Mouse (Mus musculus): ENCODE measurements around the gene Tnik. TPM values are rescaled to one million over a fixed set of nuclear protein-coding genes. Genes with fewer than 3 reads are reported as not detected.

The Tnik gene
- total and polyA plus RNA-seq, 2 experiments from 2014 or later, result 9.2 to 27.5 TPM

- no peak for DNase-seq (ENCODE audit: low spot score)
- Histone ChIP-seq H3K9me3 (replicated peaks; ENCODE audit: control insufficient read depth, low read length) (no peaks in the 10 kb centered on the region), H3K36me3 (replicated peaks; ENCODE audit: control insufficient read depth, insufficient read depth, low read length) (no peaks in the 10 kb centered on the region), H3K4me3 (ENCODE audit: low read depth, low read length) (no peak overlapping the region), H3K27me3 (ENCODE audit: control insufficient read depth, insufficient read depth, low read length) (no peaks in the 10 kb centered on the region), H3K27ac (ENCODE audit: low read depth) (no peak overlapping the region), H3K4me2 (ENCODE audit: low read depth, low read length) (no peak overlapping the region), H3K9ac (replicated peaks; ENCODE audit: low read depth, low read length) (no peak overlapping the region), H3K4me1 (ENCODE audit: control insufficient read depth, insufficient read depth) (0 out of 2 replicates have a peak, but pooled peaks cover 13% of the 10 kb centered on the region)
- 82% methylated on average over 1 of the region's 1 CpGs for WGBS
- no peak for ATAC-seq (ENCODE audit: insufficient read depth, low read depth)
- TF ChIP-seq EP300 (IDR thresholded peaks at IDR 0.05; ENCODE audit: low read depth), result no peak
- no peak for TF ChIP-seq CTCF (IDR thresholded peaks at IDR 0.05; ENCODE audit: low read depth)
These were observed 26.7 kb downstream of the Tnik start for GRCm38 (mm10) chr3:28289693-28290092.

- TF ChIP-seq EP300 (IDR thresholded peaks at IDR 0.05; ENCODE audit: low read depth) (no peak), CTCF (IDR thresholded peaks at IDR 0.05; ENCODE audit: low read depth) (no peak)
- Histone ChIP-seq H3K27ac (ENCODE audit: low read depth) (no peak overlapping the region), H3K9me3 (replicated peaks; ENCODE audit: control insufficient read depth, low read length) (no peaks in the 10 kb centered on the region), H3K36me3 (replicated peaks; ENCODE audit: control insufficient read depth, insufficient read depth, low read length) (no peaks in the 10 kb centered on the region), H3K4me1 (ENCODE audit: control insufficient read depth, insufficient read depth) (peaks cover 12% of the 10 kb centered on the region), H3K9ac (replicated peaks; ENCODE audit: low read depth, low read length) (no peak overlapping the region), H3K4me3 (ENCODE audit: low read depth, low read length) (no peak overlapping the region), H3K27me3 (ENCODE audit: control insufficient read depth, insufficient read depth, low read length) (no peaks in the 10 kb centered on the region), H3K4me2 (ENCODE audit: low read depth, low read length) (0 out of 2 replicates have a peak overlapping the region, but pooled peaks have one; percentile 4)
- 17% methylated on average over 4 of the region's 4 CpGs for WGBS
- no peak for DNase-seq (ENCODE audit: low spot score)
- ATAC-seq (ENCODE audit: insufficient read depth, low read depth), result peak; percentile 39
These were observed 38.4 kb downstream of the Tnik start for GRCm38 (mm10) chr3:28301378-28301777.

- H3K4me3 ChIP-seq (ENCODE audit: low read depth, low read length), result no peak overlapping the region
- H3K36me3 ChIP-seq (replicated peaks; ENCODE audit: control insufficient read depth, insufficient read depth, low read length), result no peaks in the 10 kb centered on the region
- no peak overlapping the region for H3K9ac ChIP-seq (replicated peaks; ENCODE audit: low read depth, low read length)
- no peak overlapping the region for H3K4me2 ChIP-seq (ENCODE audit: low read depth, low read length)
- no peak for DNase-seq (ENCODE audit: low spot score)
- ATAC-seq (ENCODE audit: insufficient read depth, low read depth), result no peak
- TF ChIP-seq CTCF (IDR thresholded peaks at IDR 0.05; ENCODE audit: low read depth), result no peak
- TF ChIP-seq EP300 (IDR thresholded peaks at IDR 0.05; ENCODE audit: low read depth), result no peak
- H3K27me3 ChIP-seq (ENCODE audit: control insufficient read depth, insufficient read depth, low read length), result no peaks in the 10 kb centered on the region
- no peak overlapping the region for H3K27ac ChIP-seq (ENCODE audit: low read depth)
- peaks cover 25% of the 10 kb centered on the region for H3K4me1 ChIP-seq (ENCODE audit: control insufficient read depth, insufficient read depth)
- WGBS, result 58% methylated on average over 5 of the region's 5 CpGs
- no peaks in the 10 kb centered on the region for H3K9me3 ChIP-seq (replicated peaks; ENCODE audit: control insufficient read depth, low read length)
These were observed 40.9 kb downstream of the Tnik start for GRCm38 (mm10) chr3:28303915-28304314.

- WGBS, result 34% methylated on average over 3 of the region's 3 CpGs
- TF ChIP-seq EP300 (IDR thresholded peaks at IDR 0.05; ENCODE audit: low read depth) (peak; percentile 62; the same call in 1 of the 2 replicates), CTCF (IDR thresholded peaks at IDR 0.05; ENCODE audit: low read depth) (no peak)
- Histone ChIP-seq H3K4me2 (ENCODE audit: low read depth, low read length) (no peak overlapping the region), H3K4me1 (ENCODE audit: control insufficient read depth, insufficient read depth) (peaks cover 25% of the 10 kb centered on the region), H3K4me3 (ENCODE audit: low read depth, low read length) (no peak overlapping the region), H3K36me3 (replicated peaks; ENCODE audit: control insufficient read depth, insufficient read depth, low read length) (no peaks in the 10 kb centered on the region), H3K27ac (ENCODE audit: low read depth) (peak overlapping the region; percentile 86), H3K9me3 (replicated peaks; ENCODE audit: control insufficient read depth, low read length) (no peaks in the 10 kb centered on the region), H3K27me3 (ENCODE audit: control insufficient read depth, insufficient read depth, low read length) (no peaks in the 10 kb centered on the region), H3K9ac (replicated peaks; ENCODE audit: low read depth, low read length) (no peak overlapping the region)
- peak; percentile 88 for ATAC-seq (ENCODE audit: insufficient read depth, low read depth)
- peak; percentile 73 for DNase-seq (ENCODE audit: low spot score)
These were observed 43.8 kb downstream of the Tnik start for GRCm38 (mm10) chr3:28306852-28307251.

- no peak for TF ChIP-seq EP300 (IDR thresholded peaks at IDR 0.05; ENCODE audit: low read depth)
- TF ChIP-seq CTCF (IDR thresholded peaks at IDR 0.05; ENCODE audit: low read depth), result no peak
- Histone ChIP-seq H3K4me1 (ENCODE audit: control insufficient read depth, insufficient read depth) (peaks cover 7% of the 10 kb centered on the region; the same call in 1 of the 2 replicates), H3K4me2 (ENCODE audit: low read depth, low read length) (no peak overlapping the region), H3K9ac (replicated peaks; ENCODE audit: low read depth, low read length) (no peak overlapping the region), H3K27ac (ENCODE audit: low read depth) (no peak overlapping the region), H3K9me3 (replicated peaks; ENCODE audit: control insufficient read depth, low read length) (no peaks in the 10 kb centered on the region), H3K36me3 (replicated peaks; ENCODE audit: control insufficient read depth, insufficient read depth, low read length) (no peaks in the 10 kb centered on the region), H3K4me3 (ENCODE audit: low read depth, low read length) (no peak overlapping the region), H3K27me3 (ENCODE audit: control insufficient read depth, insufficient read depth, low read length) (no peaks in the 10 kb centered on the region)
- no peak for ATAC-seq (ENCODE audit: insufficient read depth, low read depth)
- 82% methylated on average over 2 of the region's 2 CpGs for WGBS
- no peak for DNase-seq (ENCODE audit: low spot score)
These were observed 51.4 kb downstream of the Tnik start for GRCm38 (mm10) chr3:28314438-28314837.

- Histone ChIP-seq H3K4me2 (ENCODE audit: low read depth, low read length) (no peak overlapping the region), H3K9ac (replicated peaks; ENCODE audit: low read depth, low read length) (no peak overlapping the region), H3K4me1 (ENCODE audit: control insufficient read depth, insufficient read depth) (no peaks in the 10 kb centered on the region), H3K27ac (ENCODE audit: low read depth) (no peak overlapping the region), H3K27me3 (ENCODE audit: control insufficient read depth, insufficient read depth, low read length) (no peaks in the 10 kb centered on the region), H3K9me3 (replicated peaks; ENCODE audit: control insufficient read depth, low read length) (no peaks in the 10 kb centered on the region), H3K36me3 (replicated peaks; ENCODE audit: control insufficient read depth, insufficient read depth, low read length) (no peaks in the 10 kb centered on the region), H3K4me3 (ENCODE audit: low read depth, low read length) (no peak overlapping the region)
- TF ChIP-seq CTCF (IDR thresholded peaks at IDR 0.05; ENCODE audit: low read depth) (no peak), EP300 (IDR thresholded peaks at IDR 0.05; ENCODE audit: low read depth) (no peak)
- WGBS, result 73% methylated on average over 1 of the region's 1 CpGs
- ATAC-seq (ENCODE audit: insufficient read depth, low read depth) (no peak), DNase-seq (ENCODE audit: low spot score) (no peak)
These were observed 54.3 kb downstream of the Tnik start for GRCm38 (mm10) chr3:28317339-28317738.

All from heart, postnatal 0 days (tissue).